Comparison of ENCODE assay signal across 10 mouse cellular contexts in the genomic region with DNA sequence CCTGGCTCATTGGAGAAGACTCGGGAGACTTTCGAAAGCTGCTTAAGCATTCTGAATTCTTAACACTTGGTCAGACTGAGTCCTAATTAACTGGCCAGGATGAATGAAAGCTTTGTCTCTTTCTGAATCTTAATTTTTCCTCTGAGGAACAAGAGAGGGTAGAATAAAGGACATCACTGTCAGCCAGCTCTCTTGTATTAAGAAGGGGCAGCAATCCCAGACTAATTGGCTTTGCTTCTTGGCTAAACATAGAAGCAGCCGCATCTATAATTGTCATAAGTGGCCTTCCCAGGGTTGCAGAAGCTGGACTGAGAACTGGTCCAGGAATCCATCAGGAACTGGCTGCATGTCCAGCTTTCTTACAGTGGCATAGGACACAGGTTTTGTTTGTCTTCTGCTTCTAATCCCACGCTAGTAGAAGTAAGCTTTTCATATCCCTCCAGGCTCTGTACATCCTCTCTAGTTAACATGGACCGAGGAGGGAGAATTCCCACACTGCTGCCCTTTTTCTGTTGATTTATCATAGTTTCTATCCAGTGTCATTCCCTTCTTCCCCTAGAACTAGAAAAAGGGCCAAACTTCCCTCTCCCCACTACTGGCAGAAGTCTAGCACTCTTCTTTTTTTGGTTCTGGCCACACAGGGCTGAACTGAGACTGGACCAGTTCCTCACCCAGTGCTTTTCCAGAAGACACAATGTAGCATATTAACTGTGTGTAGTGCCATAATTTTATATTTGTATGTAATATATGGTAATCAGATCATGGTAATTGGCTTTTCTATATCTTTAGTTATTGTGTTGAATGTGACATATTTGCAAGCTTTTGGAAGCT. TPM values are rescaled to one million over a fixed set of nuclear protein-coding genes. Genes with fewer than 3 reads are reported as not detected.
DNase-seq lines count a peak whose midpoint lies in the region; ATAC-seq lines count a peak whose summit lies in the region.
"Had no signal": no experiment of that assay in that cellular context is flagged by ENCODE, and none has a peak within 500 bp of the region (broad histone marks: within the 10 kb centered on the region; RNA-seq: fewer than 3 reads in every experiment).

No protein-coding gene starts in this region.

- no peak overlapping the region for H3K9ac ChIP-seq in hindbrain, embryonic 12.5 days
- no peak overlapping the region for H3K9ac ChIP-seq in intestine, embryonic 16.5 days (ENCODE audit: low read depth, low read length)

- no peaks in the 10 kb centered on the region for H3K27me3 ChIP-seq in hindbrain, embryonic 12.5 days
- no peaks in the 10 kb centered on the region for H3K27me3 ChIP-seq in intestine, embryonic 16.5 days (replicated peaks; ENCODE audit: control insufficient read depth, insufficient read depth, low read length)

- no peak overlapping the region for H3K4me2 ChIP-seq in hindbrain, embryonic 12.5 days (replicated peaks)
- no peak overlapping the region for H3K4me2 ChIP-seq in intestine, embryonic 16.5 days (ENCODE audit: low read depth, low read length)

- no peak overlapping the region for H3K4me3 ChIP-seq in hindbrain, embryonic 12.5 days
- H3K4me3 ChIP-seq in intestine, embryonic 16.5 days (ENCODE audit: low read length), result no peak overlapping the region

- H3K27ac ChIP-seq in hindbrain, embryonic 12.5 days, result peak overlapping the region; percentile 85
- no peak overlapping the region for H3K27ac ChIP-seq in intestine, embryonic 16.5 days (ENCODE audit: low read length)
- H3K27ac ChIP-seq: kidney, postnatal 0 days had no signal

- 36% methylated on average over 5 of the region's 5 CpGs for WGBS in hindbrain, embryonic 12.5 days
- WGBS in intestine, embryonic 16.5 days, result 61% methylated on average over 5 of the region's 5 CpGs

- peak; percentile 11 for DNase-seq in cerebellum, adult 11-12 months
- DNase-seq in cerebellum, adult 18-20 months, result no peak
- DNase-seq in right cerebral cortex, adult 18-20 months, result peak; percentile 41
- no peak for DNase-seq in right cerebral cortex, postnatal 4 days
- peak; percentile 85 for DNase-seq in retina, embryonic 14.5 days (ENCODE audit: low spot score)
- DNase-seq: adrenal gland, adult 8-10 months had no signal

- H3K4me1 ChIP-seq in hindbrain, embryonic 12.5 days, result peaks cover 8% of the 10 kb centered on the region; the same call in 1 of the 2 replicates
- no peaks in the 10 kb centered on the region for H3K4me1 ChIP-seq in intestine, embryonic 16.5 days (ENCODE audit: control insufficient read depth, insufficient read depth, low read length)

- peak; percentile 94 for ATAC-seq in hindbrain, embryonic 12.5 days (ENCODE audit: low FRiP score)
- ATAC-seq in CD4-positive, CD25-positive, alpha-beta regulatory T cell, adult 4 months, result no peak
- no peak for ATAC-seq in intestine, embryonic 16.5 days

- H3K9me3 ChIP-seq in hindbrain, embryonic 12.5 days (replicated peaks), result no peaks in the 10 kb centered on the region
- H3K9me3 ChIP-seq in intestine, embryonic 16.5 days (ENCODE audit: control insufficient read depth, low read length), result no peaks in the 10 kb centered on the region

- H3K36me3 ChIP-seq in hindbrain, embryonic 12.5 days, result no peaks in the 10 kb centered on the region
- H3K36me3 ChIP-seq in intestine, embryonic 16.5 days (ENCODE audit: control insufficient read depth, insufficient read depth, low read length), result no peaks in the 10 kb centered on the region

RNA-seq across cellular contexts. Expression of a gene that starts 14.7 kb away (rescaled TPM):
- polyA plus RNA-seq in hindbrain, embryonic 12.5 days (2016; fragmentation: Nextera tagmentation; extraction: Ambion mirVana), result 339 and 373 TPM in 2 replicates
- 100 to 1,000 TPM; 159 to 175 TPM for polyA plus RNA-seq in CD4-positive, CD25-positive, alpha-beta regulatory T cell, adult 4 months (2017; shearing (Covaris generic))
- polyA plus RNA-seq in intestine, embryonic 16.5 days (2015; fragmentation: Nextera tagmentation; extraction: Ambion mirVana), result 337 and 360 TPM in 2 replicates

RNA-seq across cellular contexts. Expression of a gene that starts 25.4 kb away (rescaled TPM):
- not detected in 2 replicates for polyA plus RNA-seq in hindbrain, embryonic 12.5 days (2016; fragmentation: Nextera tagmentation; extraction: Ambion mirVana)
- polyA plus RNA-seq in CD4-positive, CD25-positive, alpha-beta regulatory T cell, adult 4 months (2017; shearing (Covaris generic)), result not detected
- polyA plus RNA-seq in intestine, embryonic 16.5 days (2015; fragmentation: Nextera tagmentation; extraction: Ambion mirVana), result not detected in 2 replicates
- polyA plus RNA-seq: kidney, postnatal 0 days had no signal

RNA-seq across cellular contexts. Expression of a gene that starts 55.3 kb away (rescaled TPM):
- polyA plus RNA-seq in hindbrain, embryonic 12.5 days (2016; fragmentation: Nextera tagmentation; extraction: Ambion mirVana), result not detected in 2 replicates
- polyA plus RNA-seq in CD4-positive, CD25-positive, alpha-beta regulatory T cell, adult 4 months (2017; shearing (Covaris generic)), result not detected
- not detected in 2 replicates for polyA plus RNA-seq in intestine, embryonic 16.5 days (2015; fragmentation: Nextera tagmentation; extraction: Ambion mirVana)
- polyA plus RNA-seq: kidney, postnatal 0 days had no signal

Comparison
In these comparisons a context has a peak if more than half of its experiments do, and no peak if none do; other contexts are left out.
1. DNase-seq: peak in cerebellum, adult 11-12 months (single experiment), right cerebral cortex, adult 18-20 months (single experiment) and retina, embryonic 14.5 days (single experiment); none in cerebellum, adult 18-20 months (0 of 2) and right cerebral cortex, postnatal 4 days (single experiment).